Mouse (Mus musculus) liver, postnatal 0 days (tissue): ENCODE data around the gene Alkal2. TPM values are rescaled to one million over a fixed set of nuclear protein-coding genes. Genes with fewer than 3 reads are reported as not detected.

Experiments
- ATAC-seq: fragments of 200-750 bp; cut with Nextera tagmentation; 2 replicates; pipeline ENCODE4 v1.8.0; 2017; ENCODE audit warnings: mild to moderate bottlenecking, moderate library complexity
- DNase-seq: peaks from one replicate; pipeline ENCODE4 v3.0.0-alpha.2; 2016
- H3K27ac ChIP-seq: fragments of 300-500 bp; sonication (generic); 2 replicates; pipeline ENCODE4 v1.5.1; 2014; ENCODE audit warnings: antibody characterized with exemption, moderate library complexity, mild to moderate bottlenecking, low read depth
- H3K27me3 ChIP-seq: fragments of 300-500 bp; sonication (generic); 2 replicates; pipeline ENCODE4 v1.6.1; 2014; ENCODE audit warnings: low read length, control low read depth, mixed read lengths; ENCODE audit not compliant: insufficient read depth
- H3K36me3 ChIP-seq: fragments of 300-500 bp; sonication (generic); replicated peaks from 2 replicates; pipeline ENCODE4 v1.6.1; 2014; ENCODE audit warnings: mild to moderate bottlenecking, control low read depth, low read length, moderate library complexity, mixed read lengths; ENCODE audit not compliant: insufficient read depth
- H3K4me1 ChIP-seq: fragments of 300-500 bp; sonication (generic); 2 replicates; pipeline ENCODE4 v1.6.1; 2014; ENCODE audit warnings: antibody characterized with exemption, mild to moderate bottlenecking, control low read depth; ENCODE audit not compliant: insufficient read depth
- H3K4me2 ChIP-seq: fragments of 300-500 bp; sonication (generic); 2 replicates; pipeline ENCODE4 v1.6.1; 2014; ENCODE audit warnings: low read depth, mild to moderate bottlenecking, low read length, moderate library complexity, mixed read lengths
- H3K4me3 ChIP-seq: fragments of 300-500 bp; sonication (generic); 2 replicates; pipeline ENCODE4 v1.5.1; 2014; ENCODE audit warnings: low read depth, low read length
- H3K9ac ChIP-seq: fragments of 300-500 bp; sonication (generic); replicated peaks from 2 replicates; pipeline ENCODE4 v1.6.1; 2014; ENCODE audit warnings: mild to moderate bottlenecking, moderate library complexity
- H3K9me3 ChIP-seq: fragments of 300-500 bp; sonication (generic); 2 replicates; pipeline ENCODE4 v1.6.1; 2016; ENCODE audit warnings: mild to moderate bottlenecking, control low read depth, low read length, mixed read lengths
- CTCF ChIP-seq: sonication (generic); IDR thresholded peaks from 2 replicates; pipeline ENCODE4 v1.5.1; 2016; ENCODE audit warnings: antibody characterized with exemption, low read depth
- EP300 ChIP-seq: IDR thresholded peaks from 2 replicates; pipeline ENCODE4 v1.6.1; 2016; ENCODE audit warnings: antibody characterized with exemption, low read depth, mild to moderate bottlenecking
- WGBS: fragments of 180-500 bp; shearing (Covaris S2); extraction: QIAGEN DNeasy Blood & Tissue Kit; methylation state at CpG from one replicate; pipeline ENCODE4 v1.1.7; 2014; ENCODE audit not compliant: insufficient replicate concordance; 5-methylcytosine and 5-hydroxymethylcytosine counted together
- polyA plus RNA-seq: library from polyadenylated mRNA; unstranded; fragments of >200 nt; fragmentation: Nextera tagmentation; extraction: Ambion mirVana; gene quantifications from 2 replicates; pipeline ENCODE4 v1.2.1, GENCODE M21; 2015

The Alkal2 gene
- not detected in 2 replicates for polyA plus RNA-seq

GRCm38 (mm10) chr12:30883986-30884621 lies at the start of gene Alkal2:
Gene Alkal2 (plus strand): TSS chr12:30884322.
- DNase-seq: no peak
- no peak within 1 kb of the TSS for H3K9ac ChIP-seq

GRCm38 (mm10) chr12:30848521-30848920 lies 35.6 kb upstream of the Alkal2 start:
- Histone ChIP-seq H3K9ac (no peak overlapping the region), H3K27ac (no peak overlapping the region), H3K9me3 (no peaks in the 10 kb centered on the region), H3K4me2 (no peak overlapping the region), H3K4me3 (no peak overlapping the region), H3K4me1 (no peaks in the 10 kb centered on the region), H3K27me3 (no peaks in the 10 kb centered on the region), H3K36me3 (no peaks in the 10 kb centered on the region)
- TF ChIP-seq EP300 (no peak), CTCF (no peak)
- no peak for DNase-seq
- 58% methylated on average over 1 of the region's 1 CpGs for WGBS
- ATAC-seq: no peak

More at GRCm38 (mm10) chr12:30883986-30884621, at the start of gene Alkal2:
- Histone ChIP-seq H3K27me3 (peaks cover 47% of the 10 kb centered on the region), H3K9me3 (no peaks in the 10 kb centered on the region), H3K4me3 (peak within 1 kb of the TSS; percentile 26; the same call in 1 of the 2 replicates), H3K36me3 (no peaks in the 10 kb centered on the region), H3K4me2 (peak within 1 kb of the TSS; percentile 55), H3K4me1 (0 out of 2 replicates have a peak, but pooled peaks cover 4% of the 10 kb centered on the region), H3K27ac (no peak within 1 kb of the TSS)
- TF ChIP-seq EP300: no peak
- no peak for TF ChIP-seq CTCF
- WGBS: 1% methylated on average over 58 of the region's 58 CpGs
- no peak for ATAC-seq

GRCm38 (mm10) chr12:30850902-30851301 lies 33.2 kb upstream of the Alkal2 start:
- Histone ChIP-seq H3K4me3 (no peak overlapping the region), H3K9me3 (no peaks in the 10 kb centered on the region), H3K36me3 (no peaks in the 10 kb centered on the region), H3K27ac (no peak overlapping the region), H3K4me2 (no peak overlapping the region), H3K4me1 (no peaks in the 10 kb centered on the region), H3K27me3 (no peaks in the 10 kb centered on the region), H3K9ac (no peak overlapping the region)
- no peak for TF ChIP-seq EP300
- no peak for TF ChIP-seq CTCF
- WGBS: 59% methylated on average over 2 of the region's 2 CpGs
- no peak for DNase-seq
- ATAC-seq: no peak

- WGBS: 84% methylated on average over 6 of the region's 6 CpGs
- no peak for ATAC-seq
- TF ChIP-seq CTCF (no peak), EP300 (no peak)
Measured at GRCm38 (mm10) chr12:30851871-30852270, 32.3 kb upstream of the Alkal2 start.

GRCm38 (mm10) chr12:30855442-30856159 lies 28.5 kb upstream of the Alkal2 start:
- 66% methylated on average over 6 of the region's 6 CpGs for WGBS

More at GRCm38 (mm10) chr12:30851871-30852270, 32.3 kb upstream of the Alkal2 start:
- Histone ChIP-seq H3K9me3 (no peaks in the 10 kb centered on the region), H3K27me3 (no peaks in the 10 kb centered on the region), H3K36me3 (no peaks in the 10 kb centered on the region), H3K4me3 (no peak overlapping the region), H3K27ac (no peak overlapping the region), H3K4me1 (no peaks in the 10 kb centered on the region), H3K9ac (no peak overlapping the region), H3K4me2 (no peak overlapping the region)
- DNase-seq: no peak

GRCm38 (mm10) chr12:30856172-30856571 lies 27.9 kb upstream of the Alkal2 start:
- Histone ChIP-seq H3K36me3 (no peaks in the 10 kb centered on the region), H3K4me2 (no peak overlapping the region), H3K4me3 (no peak overlapping the region), H3K27me3 (no peaks in the 10 kb centered on the region), H3K9ac (no peak overlapping the region), H3K9me3 (no peaks in the 10 kb centered on the region), H3K27ac (no peak overlapping the region), H3K4me1 (no peaks in the 10 kb centered on the region)
- ATAC-seq: no peak
- no peak for DNase-seq
- 82% methylated on average over 5 of the region's 5 CpGs for WGBS
- TF ChIP-seq EP300 (no peak), CTCF (no peak)

More at GRCm38 (mm10) chr12:30855442-30856159, 28.5 kb upstream of the Alkal2 start:
- Histone ChIP-seq H3K9me3 (no peaks in the 10 kb centered on the region), H3K4me3 (no peak overlapping the region), H3K4me1 (no peaks in the 10 kb centered on the region), H3K9ac (no peak overlapping the region), H3K27me3 (no peaks in the 10 kb centered on the region), H3K4me2 (no peak overlapping the region), H3K36me3 (no peaks in the 10 kb centered on the region), H3K27ac (no peak overlapping the region)
- ATAC-seq (no peak), DNase-seq (no peak)
- TF ChIP-seq EP300 (no peak), CTCF (no peak)
